Mouse (Mus musculus): Measurements from ENCODE around the gene Arsk. TPM values are rescaled to one million over a fixed set of nuclear protein-coding genes. Genes with fewer than 3 reads are reported as not detected.

Gene Arsk
- 0.80 and 1.3 TPM in 2 replicates for polyA plus RNA-seq (2012; rRNA removed)

DNA sequence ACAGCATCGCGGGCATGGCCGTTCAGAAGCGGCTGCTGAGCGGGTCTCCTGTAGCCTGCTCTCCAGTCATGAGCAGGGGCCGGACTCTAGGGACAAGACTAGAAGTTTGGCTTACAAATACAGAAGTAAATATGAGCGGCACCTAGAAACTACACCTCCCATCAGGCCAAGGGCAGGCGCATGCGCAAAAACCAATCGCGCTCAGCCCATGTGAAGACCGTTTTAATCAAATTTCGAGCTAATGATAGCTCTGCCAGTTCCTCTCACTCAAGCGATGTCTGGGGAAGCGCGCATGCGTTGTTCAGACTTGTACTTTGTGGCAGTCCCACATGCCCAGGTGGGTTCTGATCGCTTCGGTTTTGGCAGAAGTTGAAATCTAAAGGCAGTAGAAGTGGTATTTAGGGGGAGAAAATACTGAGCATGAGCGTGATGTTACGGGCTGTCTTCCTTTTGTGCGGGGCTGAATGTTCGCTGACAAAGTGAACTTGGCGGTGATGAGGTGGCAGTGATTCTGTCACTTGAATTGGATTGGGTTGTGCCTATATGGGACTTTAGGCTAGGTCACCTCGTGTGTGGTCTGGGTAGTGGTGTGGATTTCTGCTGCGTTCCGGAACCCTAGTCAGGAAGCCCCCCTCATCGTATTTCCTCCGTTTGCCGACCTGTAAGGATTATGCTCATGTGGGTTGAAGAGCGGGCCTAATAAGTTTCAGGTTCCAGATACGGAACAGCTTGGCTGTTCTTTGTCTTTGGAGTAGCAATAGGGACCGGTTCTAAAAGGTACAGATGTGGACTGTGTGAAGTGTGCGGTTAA lies at the start of gene Arsk, which contains the start of gene Ttc37:
Gene Arsk (minus strand): TSS at position 168 of the 811 bp plus-strand sequence.
Gene Ttc37 (plus strand): TSS at position 242 of the 811 bp plus-strand sequence.

DNA sequence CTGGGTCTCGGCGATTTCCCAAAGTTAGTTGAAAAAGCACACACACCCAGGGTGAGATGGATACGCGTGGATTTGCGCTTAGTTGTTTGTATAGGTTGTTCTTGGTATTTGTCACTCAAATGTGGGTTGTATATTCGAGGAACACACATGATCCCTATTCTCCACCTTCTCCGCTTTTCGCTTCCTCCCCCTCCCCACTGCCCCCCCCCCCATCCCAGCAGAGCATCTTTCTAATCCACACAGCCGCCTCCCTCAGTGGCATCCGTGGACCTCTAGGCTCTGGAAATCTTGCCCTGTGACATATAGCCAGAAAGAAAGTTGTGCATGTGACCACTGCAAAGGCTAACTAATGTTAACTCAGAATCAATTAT lies 41.6 kb downstream of the Arsk start, which contains the start of gene Gpr150:
Gene Gpr150 (minus strand): TSS at position 101 of the 371 bp plus-strand sequence.

DNA sequence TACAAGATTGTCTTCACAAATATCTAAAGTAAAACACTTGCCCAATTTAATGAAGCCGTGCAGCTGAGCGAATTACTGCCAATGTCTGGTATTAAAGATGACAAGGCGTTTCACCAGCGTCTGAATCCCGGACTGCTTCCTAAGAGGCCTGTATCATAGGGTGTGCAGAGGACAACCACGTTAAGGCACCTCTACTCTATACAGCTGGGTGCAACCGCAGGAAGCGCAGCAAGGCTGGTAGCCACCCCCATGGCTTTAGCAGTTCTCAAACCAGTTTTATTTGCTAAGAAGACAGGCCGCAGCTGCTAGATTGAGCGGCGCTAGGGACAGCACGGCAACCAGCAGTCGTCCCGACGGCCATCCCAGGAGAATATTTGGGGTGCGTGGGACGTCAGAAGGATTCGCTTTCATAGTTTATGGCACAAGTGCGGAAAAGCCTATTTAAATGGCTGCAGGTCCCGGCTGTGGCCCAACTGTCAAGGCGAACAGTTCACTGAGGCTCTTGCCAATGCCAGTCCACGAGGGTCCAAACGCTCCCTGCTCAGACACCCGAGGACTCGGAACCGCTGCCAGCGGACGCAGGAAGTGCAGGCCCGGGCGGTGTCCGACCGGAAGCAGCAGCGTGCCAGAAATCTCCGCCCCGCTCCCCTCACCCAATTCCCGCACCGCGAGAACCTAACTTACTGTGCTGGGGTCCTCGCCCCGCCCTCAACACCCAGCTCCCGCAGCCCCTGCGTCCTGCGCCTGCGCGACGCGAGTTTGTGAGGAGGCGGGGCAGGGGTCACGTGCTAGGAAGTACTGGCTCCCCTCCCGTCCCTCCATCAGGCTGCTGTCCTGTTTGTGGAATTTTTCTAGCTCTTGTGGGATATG lies 80.3 kb downstream of the Arsk start, which contains the start of gene Rfesd:
Gene Rfesd (minus strand): TSS at position 746 of the 870 bp plus-strand sequence.

Other genes starting within 250 kb of the Arsk start
- 2.6 and 4.3 TPM in 2 replicates for gene Rhobtb3, start 154.7 kb downstream of the Arsk start, polyA plus RNA-seq (2012; rRNA removed)
- not detected in 2 replicates for gene Spata9, start 131.5 kb downstream of the Arsk start, polyA plus RNA-seq (2012; rRNA removed)
- gene Rfesd, start 79.9 kb downstream of the Arsk start, polyA plus RNA-seq (2012; rRNA removed) = 1.2 and 1.8 TPM in 2 replicates
- gene Gpr150, start 41.7 kb downstream of the Arsk start, polyA plus RNA-seq (2012; rRNA removed) = 0.08 and 0.12 TPM in 2 replicates
- 4.0 and 4.2 TPM in 2 replicates for gene Ttc37, start 74 bp upstream of the Arsk start, polyA plus RNA-seq (2012; rRNA removed)
- not detected in 2 replicates for gene Fam81b, start 206.4 kb upstream of the Arsk start, polyA plus RNA-seq (2012; rRNA removed)